Mouse (Mus musculus): ENCODE results near the gene Cux1.

Gene Cux1

GRCm38 (mm10) chr5:136566812-136567175 is 496 bp downstream of the Cux1 start:
- DNase-seq (ENCODE audit: low spot score) = no peak

GRCm38 (mm10) chr5:136566001-136566811 is 1.1 kb downstream of the Cux1 start:
- DNase-seq (ENCODE audit: low spot score) = peak; percentile 55

GRCm38 (mm10) chr5:136565311-136565811 is 1.9 kb downstream of the Cux1 start:
- peak; percentile 49 for DNase-seq (ENCODE audit: low spot score)

- DNase-seq (ENCODE audit: low spot score) = no peak
Observed at GRCm38 (mm10) chr5:136564613-136565299, 2.5 kb downstream of the Cux1 start.

- no peak for DNase-seq (ENCODE audit: low spot score)
Observed at GRCm38 (mm10) chr5:136563996-136564395, 3.3 kb downstream of the Cux1 start.

GRCm38 (mm10) chr5:136563104-136563503 is 4.2 kb downstream of the Cux1 start:
- no peak for DNase-seq (ENCODE audit: low spot score)

- no peak for DNase-seq (ENCODE audit: low spot score)
Observed at GRCm38 (mm10) chr5:136562212-136562611, 5.1 kb downstream of the Cux1 start.

- DNase-seq (ENCODE audit: low spot score) = no peak
Observed at GRCm38 (mm10) chr5:136561641-136562040, 5.6 kb downstream of the Cux1 start.

GRCm38 (mm10) chr5:136560656-136561055 is 6.6 kb downstream of the Cux1 start:
- DNase-seq (ENCODE audit: low spot score) = no peak

GRCm38 (mm10) chr5:136557446-136557845 is 9.8 kb downstream of the Cux1 start:
- no peak for DNase-seq (ENCODE audit: low spot score)

- DNase-seq (ENCODE audit: low spot score) = no peak
Observed at GRCm38 (mm10) chr5:136556328-136557262, 10.7 kb downstream of the Cux1 start.

GRCm38 (mm10) chr5:136555703-136556102 is 11.6 kb downstream of the Cux1 start:
- DNase-seq (ENCODE audit: low spot score) = no peak

- no peak for DNase-seq (ENCODE audit: low spot score)
Observed at GRCm38 (mm10) chr5:136552832-136553231, 14.5 kb downstream of the Cux1 start.

GRCm38 (mm10) chr5:136552093-136552492 is 15.2 kb downstream of the Cux1 start:
- DNase-seq (ENCODE audit: low spot score) = no peak

GRCm38 (mm10) chr5:136551571-136551970 is 15.7 kb downstream of the Cux1 start:
- DNase-seq (ENCODE audit: low spot score) = no peak

- no peak for DNase-seq (ENCODE audit: low spot score)
Observed at GRCm38 (mm10) chr5:136550726-136551125, 16.6 kb downstream of the Cux1 start.

- DNase-seq (ENCODE audit: low spot score) = no peak
Observed at GRCm38 (mm10) chr5:136548776-136549175, 18.5 kb downstream of the Cux1 start.

- no peak for DNase-seq (ENCODE audit: low spot score)
Observed at GRCm38 (mm10) chr5:136545061-136545460, 22.2 kb downstream of the Cux1 start.

- DNase-seq (ENCODE audit: low spot score) = no peak
Observed at GRCm38 (mm10) chr5:136543171-136543570, 24.1 kb downstream of the Cux1 start.

GRCm38 (mm10) chr5:136540952-136541351 is 26.3 kb downstream of the Cux1 start:
- DNase-seq (ENCODE audit: low spot score) = peak; percentile 31

GRCm38 (mm10) chr5:136540055-136540838 is 27.0 kb downstream of the Cux1 start:
- DNase-seq (ENCODE audit: low spot score) = no peak

All from ovary, postnatal 10 days (tissue).